Mouse (Mus musculus): ENCODE measurements around the gene Exd1.

Exd1 gene

GRCm38 (mm10) chr2:119547522-119548370 lies at the start of gene Exd1, which contains the start of gene Chp1:
Gene Exd1, minus strand, starts transcription at chr2:119547627.
Gene Chp1, plus strand, starts transcription at chr2:119547697.
- DNase-seq (ENCODE audit: low spot score in 2 of 2) = peak; percentile 87 to 91

- DNase-seq (ENCODE audit: low spot score in 2 of 2) = no peak
Observed at GRCm38 (mm10) chr2:119596781-119597330, 49.4 kb upstream of the Exd1 start.

GRCm38 (mm10) chr2:119595308-119595707 lies 47.9 kb upstream of the Exd1 start:
- no peak for DNase-seq (ENCODE audit: low spot score in 2 of 2)

- DNase-seq (ENCODE audit: low spot score in 2 of 2) = peak; percentile 91 to 97
Observed at GRCm38 (mm10) chr2:119594113-119594981, 46.9 kb upstream of the Exd1 start.

- DNase-seq (ENCODE audit: low spot score in 2 of 2) = no peak
Observed at GRCm38 (mm10) chr2:119593765-119594112, 46.3 kb upstream of the Exd1 start.

- DNase-seq (ENCODE audit: low spot score in 2 of 2) = no peak
Observed at GRCm38 (mm10) chr2:119591247-119591646, 43.8 kb upstream of the Exd1 start.

- peak; percentile 55 to 75 for DNase-seq (ENCODE audit: low spot score in 2 of 2)
Observed at GRCm38 (mm10) chr2:119587383-119587782, 40.0 kb upstream of the Exd1 start.

GRCm38 (mm10) chr2:119584282-119584681 lies 36.9 kb upstream of the Exd1 start:
- no peak for DNase-seq (ENCODE audit: low spot score in 2 of 2)

GRCm38 (mm10) chr2:119583439-119583838 lies 36.0 kb upstream of the Exd1 start:
- DNase-seq (ENCODE audit: low spot score in 2 of 2) = no peak

GRCm38 (mm10) chr2:119581571-119581970 lies 34.1 kb upstream of the Exd1 start:
- no peak for DNase-seq (ENCODE audit: low spot score in 2 of 2)

GRCm38 (mm10) chr2:119572471-119572870 lies 25.0 kb upstream of the Exd1 start:
- DNase-seq (ENCODE audit: low spot score in 2 of 2) = no peak

GRCm38 (mm10) chr2:119566182-119566855 lies 18.9 kb upstream of the Exd1 start:
- no peak for DNase-seq (ENCODE audit: low spot score in 2 of 2)

GRCm38 (mm10) chr2:119565284-119565683 lies 17.9 kb upstream of the Exd1 start:
- DNase-seq (ENCODE audit: low spot score in 2 of 2) = no peak

- no peak for DNase-seq (ENCODE audit: low spot score in 2 of 2)
Observed at GRCm38 (mm10) chr2:119561794-119562193, 14.4 kb upstream of the Exd1 start.

- peak; percentile 20 to 31 for DNase-seq (ENCODE audit: low spot score in 2 of 2)
Observed at GRCm38 (mm10) chr2:119558737-119559340, 11.4 kb upstream of the Exd1 start.

GRCm38 (mm10) chr2:119558039-119558438 lies 10.6 kb upstream of the Exd1 start:
- no peak for DNase-seq (ENCODE audit: low spot score in 2 of 2)

GRCm38 (mm10) chr2:119549678-119550077 lies 2.3 kb upstream of the Exd1 start:
- DNase-seq (ENCODE audit: low spot score in 2 of 2) = no peak

GRCm38 (mm10) chr2:119548691-119549090 lies 1.3 kb upstream of the Exd1 start:
- no peak for DNase-seq (ENCODE audit: low spot score in 2 of 2)

GRCm38 (mm10) chr2:119548371-119548660 lies 889 bp upstream of the Exd1 start:
- no peak for DNase-seq (ENCODE audit: low spot score in 2 of 2)

GRCm38 (mm10) chr2:119546848-119547521 lies 442 bp downstream of the Exd1 start:
- DNase-seq (ENCODE audit: low spot score in 2 of 2) = peak; percentile 74 to 83

GRCm38 (mm10) chr2:119543656-119544055 lies 3.8 kb downstream of the Exd1 start:
- no peak for DNase-seq (ENCODE audit: low spot score in 2 of 2)
